Mouse (Mus musculus) spleen, adult 2 months (tissue): ENCODE measurements around the gene Ankrd10. TPM values are rescaled to one million over a fixed set of nuclear protein-coding genes. Genes with fewer than 3 reads are reported as not detected.

Source experiments
- DNase-seq, 2 experiments: peaks; one replicate each; pipeline versions ENCODE4 v3.0.0 to v3.0.0-alpha.2; 2012 to 2021; ENCODE audit warnings: low spot score in 2 of 2, low read depth in 1 of 2
- H3K27ac ChIP-seq: fragments of 200-500 bp; 2 replicates; pipeline ENCODE4 v1.5.1; 2012; ENCODE audit warnings: low read length, inconsistent platforms; ENCODE audit not compliant: insufficient read depth
- H3K27me3 ChIP-seq: fragments of 200-500 bp; 2 replicates; pipeline ENCODE4 v1.6.1; 2012; ENCODE audit warnings: mild to moderate bottlenecking, moderate library complexity, low read length, inconsistent platforms; ENCODE audit not compliant: control insufficient read depth, insufficient read depth
- H3K36me3 ChIP-seq: fragments of 200-500 bp; 2 replicates; pipeline ENCODE4 v1.6.1; 2012; ENCODE audit warnings: mild to moderate bottlenecking, low read length, inconsistent platforms; ENCODE audit not compliant: control insufficient read depth, insufficient read depth
- H3K4me1 ChIP-seq: fragments of 200-500 bp; 2 replicates; pipeline ENCODE4 v1.6.1; 2011; ENCODE audit warnings: inconsistent platforms; ENCODE audit not compliant: control insufficient read depth, insufficient read depth, insufficient read length
- H3K4me3 ChIP-seq: fragments of 200-500 bp; 2 replicates; pipeline ENCODE4 v1.5.1; 2011; ENCODE audit warnings: mild to moderate bottlenecking, inconsistent platforms; ENCODE audit not compliant: insufficient read depth, insufficient read length; ENCODE audit errors: extremely low read depth
- CTCF ChIP-seq: fragments of 200-500 bp; IDR thresholded peaks from 2 replicates; pipeline ENCODE4 v1.5.1; 2011; ENCODE audit warnings: mild to moderate bottlenecking, inconsistent platforms; ENCODE audit not compliant: insufficient read depth, insufficient read length, insufficient replicate concordance; ENCODE audit errors: extremely low read depth
- POLR2A ChIP-seq: fragments of 200-500 bp; IDR thresholded peaks from 2 replicates; pipeline ENCODE4 v1.6.1; 2011; ENCODE audit warnings: low read depth, low read length, inconsistent platforms
- WGBS: fragments of 180-500 bp; shearing (Covaris S2); methylation state at CpG from one replicate; pipeline ENCODE4 v1.1.7; 2018; 5-methylcytosine and 5-hydroxymethylcytosine counted together
- polyA plus RNA-seq: library from polyadenylated mRNA; depleted of rRNA; stranded (reverse); fragments of >200 nt; gene quantifications from 2 replicates; pipeline ENCODE4 v1.2.3, GENCODE M21; 2012

The Ankrd10 gene
- polyA plus RNA-seq, 1 experiment = 63.0 TPM

GRCm38 (mm10) chr8:11592296-11592695, 43.3 kb downstream of the Ankrd10 start:
- WGBS = 12% methylated on average over 13 of the region's 13 CpGs
- no peak overlapping the region for H3K4me3 ChIP-seq

DNA sequence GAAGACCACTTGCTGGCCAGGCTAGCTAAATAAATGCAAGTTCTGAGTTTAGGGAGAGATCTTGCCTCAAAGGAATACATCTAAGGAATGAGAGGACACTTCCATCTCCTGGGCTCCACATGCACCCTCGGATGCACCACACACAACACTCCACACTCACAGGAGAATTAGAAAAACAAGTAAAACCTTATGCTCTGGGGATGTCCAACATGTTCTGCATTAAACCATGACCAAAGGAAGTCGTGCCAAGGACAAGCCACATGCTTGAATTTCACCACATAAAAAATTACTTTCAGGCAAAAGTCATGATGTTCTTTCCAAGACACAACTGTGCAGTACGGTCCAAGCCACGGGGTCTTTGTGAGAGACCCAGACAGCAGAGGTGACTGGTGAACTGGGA, 43.7 kb downstream of the Ankrd10 start:
- no peaks in the 10 kb centered on the region for H3K27me3 ChIP-seq
- no peak for TF ChIP-seq CTCF
- TF ChIP-seq POLR2A = no peak
- WGBS = 63% methylated on average over 4 of the region's 4 CpGs

More at GRCm38 (mm10) chr8:11592296-11592695, 43.3 kb downstream of the Ankrd10 start:
- no peaks in the 10 kb centered on the region for H3K4me1 ChIP-seq
- no peaks in the 10 kb centered on the region for H3K27me3 ChIP-seq
- TF ChIP-seq POLR2A (no peak), CTCF (no peak)
- no peak for DNase-seq
- H3K27ac ChIP-seq = no peak overlapping the region
- no peaks in the 10 kb centered on the region for H3K36me3 ChIP-seq

GRCm38 (mm10) chr8:11586374-11586745, 49.2 kb downstream of the Ankrd10 start:
- WGBS = 41% methylated on average over 2 of the region's 2 CpGs
- TF ChIP-seq CTCF (no peak), POLR2A (no peak)
- Histone ChIP-seq H3K4me1 (no peaks in the 10 kb centered on the region), H3K27me3 (no peaks in the 10 kb centered on the region), H3K27ac (no peak overlapping the region), H3K36me3 (no peaks in the 10 kb centered on the region), H3K4me3 (no peak overlapping the region)
- DNase-seq = no peak

More for the DNA sequence above, 43.7 kb downstream of the Ankrd10 start:
- no peak overlapping the region for H3K4me3 ChIP-seq
- H3K36me3 ChIP-seq = no peaks in the 10 kb centered on the region
- no peak overlapping the region for H3K27ac ChIP-seq
- no peaks in the 10 kb centered on the region for H3K4me1 ChIP-seq
- no peak for DNase-seq

- no peaks in the 10 kb centered on the region for H3K36me3 ChIP-seq
- H3K27ac ChIP-seq = no peak overlapping the region
- no peaks in the 10 kb centered on the region for H3K4me1 ChIP-seq
- no peaks in the 10 kb centered on the region for H3K27me3 ChIP-seq
- no peak for DNase-seq
- no peak for TF ChIP-seq POLR2A
- TF ChIP-seq CTCF = no peak
- WGBS = 26% methylated on average over 21 of the region's 21 CpGs
- no peak overlapping the region for H3K4me3 ChIP-seq
These were observed 49.8 kb downstream of the Ankrd10 start for GRCm38 (mm10) chr8:11585513-11586373.

DNA sequence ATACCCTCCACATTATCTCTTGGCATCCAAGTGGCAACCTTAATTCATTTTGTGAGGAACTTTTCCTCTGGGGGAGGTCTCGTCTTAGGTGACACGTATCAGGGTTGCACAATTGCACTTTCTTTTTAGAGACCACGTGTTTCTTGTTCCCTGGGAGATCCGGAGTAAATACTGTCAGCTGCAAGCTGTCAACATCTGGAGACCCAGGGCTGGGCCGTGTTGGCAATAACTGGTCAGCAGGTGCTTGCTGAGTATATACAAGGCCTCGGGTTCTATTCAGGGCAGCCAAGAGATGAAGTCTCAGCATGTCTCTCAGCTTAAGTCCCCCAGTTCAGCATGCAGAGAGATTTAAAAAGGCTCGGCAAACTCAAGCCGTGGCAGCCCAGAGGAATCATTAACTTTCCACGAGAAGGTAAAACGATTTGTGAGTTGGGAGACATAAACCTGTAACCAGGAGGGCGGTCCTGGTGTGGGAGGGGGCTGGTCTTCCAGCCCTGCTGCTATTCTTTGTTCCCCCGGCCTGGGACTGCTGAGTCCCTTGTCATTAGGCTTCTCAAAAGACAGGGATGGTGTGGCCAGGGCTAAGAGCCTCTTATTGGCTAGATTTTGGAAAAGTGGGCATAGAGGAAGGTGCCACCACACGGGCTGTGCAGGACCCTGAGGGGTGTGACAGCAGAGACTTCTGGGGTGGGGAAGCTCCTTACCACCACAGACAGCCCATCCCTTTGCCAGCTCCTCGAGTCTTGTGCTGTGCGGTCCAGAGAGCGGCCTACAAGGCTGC, 59.8 kb downstream of the Ankrd10 start:
- no peak overlapping the region for H3K27ac ChIP-seq
- no peaks in the 10 kb centered on the region for H3K4me1 ChIP-seq
- H3K27me3 ChIP-seq = no peaks in the 10 kb centered on the region
- no peak overlapping the region for H3K4me3 ChIP-seq
- TF ChIP-seq POLR2A = no peak
- no peak for TF ChIP-seq CTCF
- WGBS = 51% methylated on average over 16 of the region's 16 CpGs
- no peaks in the 10 kb centered on the region for H3K36me3 ChIP-seq
- DNase-seq = no peak

GRCm38 (mm10) chr8:11574911-11575603, 60.5 kb downstream of the Ankrd10 start:
- Histone ChIP-seq H3K4me1 (no peaks in the 10 kb centered on the region), H3K4me3 (no peak overlapping the region), H3K27me3 (no peaks in the 10 kb centered on the region), H3K36me3 (no peaks in the 10 kb centered on the region), H3K27ac (no peak overlapping the region)
- WGBS = 37% methylated on average over 9 of the region's 9 CpGs
- no peak for DNase-seq
- TF ChIP-seq POLR2A (no peak), CTCF (no peak)
